Mouse (Mus musculus): ENCODE results near the gene Med27.

DNA sequence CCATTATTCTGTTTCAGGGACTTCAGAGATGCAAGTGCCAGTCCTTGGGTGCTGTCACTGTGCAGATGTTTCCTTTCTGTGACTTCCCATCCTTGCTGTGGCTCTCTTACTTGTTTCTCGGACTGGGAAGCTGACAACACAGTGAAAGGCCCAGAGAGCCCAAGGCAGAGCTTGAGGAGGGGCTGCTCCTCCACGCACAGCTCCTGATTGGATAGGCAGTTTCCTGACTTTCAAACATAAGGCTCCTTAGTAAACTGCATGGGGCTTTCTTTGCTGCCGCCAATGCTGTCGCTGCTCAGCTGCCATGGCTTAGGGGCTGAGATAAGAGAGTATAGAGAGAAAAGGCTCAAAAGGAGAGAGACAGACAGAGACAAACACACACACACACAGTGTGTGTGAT is 35.1 kb downstream of the Med27 start:
- TF ChIP-seq EP300 (IDR thresholded peaks at IDR 0.05; ENCODE audit: low read depth) (no peak), CTCF (IDR thresholded peaks at IDR 0.05; ENCODE audit: low read depth) (no peak)
